Mouse (Mus musculus) embryonic facial prominence, embryonic 14.5 days (tissue): Measurements from ENCODE around the gene Glb1. TPM values are rescaled to one million over a fixed set of nuclear protein-coding genes. Genes with fewer than 3 reads are reported as not detected.

Experiments
- ATAC-seq: fragments of 200-750 bp; cut with Nextera tagmentation; 2 replicates; pipeline ENCODE4 v1.8.0; 2017; ENCODE audit warnings: low read depth, moderate number of reproducible peaks, moderate TSS enrichment
- DNase-seq: peaks from one replicate; pipeline ENCODE4 v3.0.0-alpha.2; 2015; ENCODE audit warnings: low spot score
- H3K27ac ChIP-seq: fragments of 300-500 bp; sonication (generic); replicated peaks from 2 replicates; pipeline ENCODE4 v1.5.1; 2014; ENCODE audit warnings: low read depth, mild to moderate bottlenecking, low read length, moderate library complexity
- H3K27me3 ChIP-seq: fragments of 300-500 bp; sonication (generic); replicated peaks from 2 replicates; pipeline ENCODE4 v1.6.1; 2014; ENCODE audit warnings: low read length; ENCODE audit not compliant: control insufficient read depth, insufficient read depth
- H3K36me3 ChIP-seq: fragments of 300-500 bp; sonication (generic); 2 replicates; pipeline ENCODE4 v1.6.1; 2014; ENCODE audit warnings: low read length, mixed read lengths; ENCODE audit not compliant: control insufficient read depth, insufficient read depth
- H3K4me1 ChIP-seq: fragments of 300-500 bp; sonication (generic); 2 replicates; pipeline ENCODE4 v1.6.1; 2014; ENCODE audit warnings: antibody characterized with exemption, low read length; ENCODE audit not compliant: control insufficient read depth, insufficient read depth
- H3K4me2 ChIP-seq: fragments of 300-500 bp; sonication (generic); 2 replicates; pipeline ENCODE4 v1.6.1; 2014; ENCODE audit warnings: low read depth, mild to moderate bottlenecking, low read length, moderate library complexity, mixed read lengths
- H3K4me3 ChIP-seq: fragments of 300-500 bp; sonication (generic); 2 replicates; pipeline ENCODE4 v1.5.1; 2014; ENCODE audit warnings: low read depth, mild to moderate bottlenecking, low read length
- H3K9ac ChIP-seq: fragments of 300-500 bp; sonication (generic); 2 replicates; pipeline ENCODE4 v1.6.1; 2014; ENCODE audit warnings: low read depth, mild to moderate bottlenecking, low read length, moderate library complexity, mixed read lengths
- H3K9me3 ChIP-seq: fragments of 300-500 bp; sonication (generic); 2 replicates; pipeline ENCODE4 v1.6.1; 2016; ENCODE audit warnings: low read length; ENCODE audit not compliant: control insufficient read depth
- WGBS: fragments of 180-500 bp; shearing (Covaris S2); extraction: QIAGEN DNeasy Blood & Tissue Kit; methylation state at CpG from one replicate; pipeline ENCODE4 v1.1.7; 2014; 5-methylcytosine and 5-hydroxymethylcytosine counted together
- polyA plus RNA-seq: library from polyadenylated mRNA; unstranded; fragments of >200 nt; fragmentation: Nextera tagmentation; extraction: Ambion mirVana; gene quantifications from 2 replicates; pipeline ENCODE4 v1.2.1, GENCODE M21; 2014

Glb1 gene
- polyA plus RNA-seq, 1 experiment from 2014 or later = 42.5 TPM

DNA sequence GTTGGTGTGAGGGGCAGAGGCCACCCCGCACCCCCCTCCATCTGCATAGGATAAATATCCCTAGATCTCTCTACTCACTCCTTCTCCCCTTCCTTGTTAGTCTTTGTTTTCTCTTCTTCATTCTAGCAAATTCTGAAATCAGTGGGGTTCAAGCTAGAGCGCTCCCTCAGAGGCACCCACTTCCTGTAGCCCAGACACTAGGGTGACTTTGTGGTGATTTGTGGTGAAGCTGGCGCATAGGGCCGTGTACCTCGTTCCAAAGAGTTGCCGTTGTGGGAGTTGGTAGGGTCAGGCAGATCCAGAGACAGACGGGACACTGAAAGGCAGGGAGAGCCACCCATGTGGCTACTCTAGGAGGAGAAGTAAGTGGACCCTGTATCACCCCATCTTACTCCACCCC, 61.7 kb downstream of the Glb1 start:
- H3K36me3 ChIP-seq = peaks cover 49% of the 10 kb centered on the region
- H3K9me3 ChIP-seq = no peaks in the 10 kb centered on the region
- H3K9ac ChIP-seq = no peak overlapping the region
- H3K27me3 ChIP-seq = no peaks in the 10 kb centered on the region
- H3K4me1 ChIP-seq = no peaks in the 10 kb centered on the region
- H3K4me3 ChIP-seq = no peak overlapping the region
- DNase-seq = no peak
- ATAC-seq = no peak
- no peak overlapping the region for H3K4me2 ChIP-seq
- 91% methylated on average over 7 of the region's 7 CpGs for WGBS
- H3K27ac ChIP-seq = no peak overlapping the region

DNA sequence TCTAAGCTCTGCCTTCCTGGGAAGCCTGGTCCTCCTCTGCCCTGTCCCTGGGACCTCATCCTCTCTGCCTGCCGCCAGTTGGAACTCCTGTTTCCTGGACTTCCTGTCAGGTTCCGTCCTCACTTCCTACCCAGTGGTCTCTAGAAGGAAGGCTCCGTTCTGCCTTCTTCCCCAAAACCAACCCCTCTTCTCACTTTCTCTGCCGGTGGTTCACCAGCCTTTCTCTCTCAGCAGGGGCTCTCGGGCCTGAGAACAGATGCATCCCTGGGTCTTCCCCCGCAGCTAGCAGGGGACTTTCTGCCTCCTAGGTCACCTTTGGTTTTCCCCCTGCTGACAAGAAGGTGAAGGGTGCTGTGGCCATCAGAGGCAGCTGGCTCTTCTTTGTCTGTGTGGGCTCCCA, 64.6 kb downstream of the Glb1 start:
- Histone ChIP-seq H3K9me3 (peaks cover 3% of the 10 kb centered on the region; the same call in 1 of the 2 replicates), H3K27me3 (no peaks in the 10 kb centered on the region), H3K4me3 (no peak overlapping the region), H3K9ac (no peak overlapping the region), H3K36me3 (peaks cover 37% of the 10 kb centered on the region), H3K4me1 (no peaks in the 10 kb centered on the region), H3K27ac (no peak overlapping the region), H3K4me2 (no peak overlapping the region)
- ATAC-seq = no peak
- DNase-seq = no peak
- 79% methylated on average over 6 of the region's 6 CpGs for WGBS

DNA sequence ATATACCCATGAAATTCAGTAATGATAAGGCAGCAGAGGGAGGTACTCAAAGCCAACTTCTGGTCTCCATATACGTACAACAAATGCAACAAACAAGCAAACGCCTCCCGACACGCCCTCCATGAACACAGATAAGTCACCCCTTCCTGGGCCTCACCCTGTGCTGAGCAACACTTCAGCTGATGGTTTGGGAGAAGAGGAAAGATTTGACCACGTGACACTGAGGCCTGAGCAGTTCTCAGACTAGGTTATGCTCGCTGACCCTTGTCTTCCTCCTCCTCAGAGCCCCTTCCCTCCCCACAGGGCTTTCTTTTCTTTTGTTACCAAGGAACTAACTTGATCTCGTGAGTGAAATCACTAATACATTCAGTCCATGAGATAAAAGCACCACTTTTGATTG, 66.0 kb downstream of the Glb1 start:
- DNase-seq (no peak), ATAC-seq (no peak)
- H3K9me3 ChIP-seq = peaks cover 3% of the 10 kb centered on the region; the same call in 1 of the 2 replicates
- H3K27me3 ChIP-seq = no peaks in the 10 kb centered on the region
- H3K9ac ChIP-seq = no peak overlapping the region
- peaks cover 30% of the 10 kb centered on the region for H3K36me3 ChIP-seq
- no peak overlapping the region for H3K4me2 ChIP-seq
- WGBS = 72% methylated on average over 7 of the region's 7 CpGs
- no peak overlapping the region for H3K27ac ChIP-seq
- H3K4me1 ChIP-seq = no peaks in the 10 kb centered on the region
- H3K4me3 ChIP-seq = no peak overlapping the region

DNA sequence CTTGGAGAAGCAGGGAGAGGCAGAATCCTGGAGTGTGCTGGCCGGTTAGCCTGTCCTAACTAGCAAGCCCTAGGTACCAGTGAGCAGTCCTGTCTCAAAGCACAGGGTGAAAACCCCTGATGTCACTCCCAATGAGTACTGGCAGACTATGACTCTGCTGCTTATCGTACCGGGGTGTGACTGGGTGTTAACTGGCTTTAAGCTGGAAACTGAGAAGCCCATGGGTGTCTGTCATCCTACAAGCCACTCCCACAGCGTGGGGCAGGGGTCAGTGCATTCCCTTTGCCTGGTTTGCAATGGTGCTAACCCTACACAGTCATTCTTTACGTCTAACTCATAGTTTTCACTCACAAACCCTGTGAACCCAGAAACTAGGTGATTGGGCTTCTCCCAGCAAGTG, 67.3 kb downstream of the Glb1 start:
- Histone ChIP-seq H3K36me3 (peaks cover 21% of the 10 kb centered on the region), H3K27ac (no peak overlapping the region), H3K4me2 (no peak overlapping the region), H3K4me3 (no peak overlapping the region), H3K9ac (no peak overlapping the region), H3K4me1 (no peaks in the 10 kb centered on the region), H3K27me3 (no peaks in the 10 kb centered on the region), H3K9me3 (peaks cover 3% of the 10 kb centered on the region; the same call in 1 of the 2 replicates)
- 81% methylated on average over 5 of the region's 5 CpGs for WGBS
- DNase-seq (no peak), ATAC-seq (no peak)

DNA sequence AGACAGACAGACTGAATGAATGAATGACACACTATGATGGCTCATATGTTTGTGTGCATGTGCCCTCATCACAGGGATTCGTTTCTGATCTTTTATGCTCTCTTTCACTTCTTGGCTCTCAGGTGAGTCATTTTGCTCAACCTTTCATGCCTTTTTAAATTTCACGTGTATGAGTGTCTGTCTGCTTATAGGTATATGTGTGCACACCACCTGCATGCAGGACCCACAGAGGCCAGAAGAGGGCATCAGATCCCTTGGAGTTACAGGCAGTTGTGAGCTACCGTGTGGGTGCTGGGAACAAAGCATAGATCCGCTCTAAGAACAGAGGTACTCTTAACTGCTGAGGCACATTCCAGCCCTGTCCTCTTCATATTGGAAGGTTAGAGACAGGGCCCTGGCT, 67.8 kb downstream of the Glb1 start:
- Histone ChIP-seq H3K9ac (no peak overlapping the region), H3K4me3 (no peak overlapping the region), H3K27me3 (no peaks in the 10 kb centered on the region), H3K27ac (no peak overlapping the region), H3K9me3 (peaks cover 3% of the 10 kb centered on the region; the same call in 1 of the 2 replicates), H3K4me1 (no peaks in the 10 kb centered on the region), H3K4me2 (no peak overlapping the region), H3K36me3 (peaks cover 20% of the 10 kb centered on the region)
- 92% methylated on average over 4 of the region's 4 CpGs for WGBS
- ATAC-seq (no peak), DNase-seq (no peak)

DNA sequence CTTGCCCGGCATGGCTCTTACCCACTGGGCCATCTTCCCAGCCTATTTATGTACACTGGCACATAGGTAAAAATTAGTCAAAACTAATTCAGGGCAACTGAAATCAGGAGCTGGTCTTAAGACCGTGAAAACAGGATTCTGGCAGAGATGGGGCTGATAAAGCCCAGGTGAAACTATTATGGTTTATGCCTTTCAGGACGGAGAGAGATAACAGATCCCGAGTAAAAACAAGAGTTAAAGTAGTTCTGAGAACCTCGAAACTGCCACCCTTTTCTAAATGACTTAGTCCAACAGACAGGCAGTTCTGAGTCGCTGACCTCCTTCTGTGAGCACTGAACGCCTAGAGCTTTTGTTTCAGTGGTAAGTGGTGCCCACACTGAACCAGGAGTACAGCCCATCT, 71.0 kb downstream of the Glb1 start:
- Histone ChIP-seq H3K4me3 (no peak overlapping the region), H3K9ac (no peak overlapping the region), H3K9me3 (peaks cover 3% of the 10 kb centered on the region; the same call in 1 of the 2 replicates), H3K4me1 (no peaks in the 10 kb centered on the region), H3K27me3 (no peaks in the 10 kb centered on the region), H3K4me2 (no peak overlapping the region), H3K27ac (no peak overlapping the region), H3K36me3 (peaks cover 4% of the 10 kb centered on the region; the same call in 1 of the 2 replicates)
- DNase-seq = no peak
- 73% methylated on average over 7 of the region's 7 CpGs for WGBS
- ATAC-seq = no peak

DNA sequence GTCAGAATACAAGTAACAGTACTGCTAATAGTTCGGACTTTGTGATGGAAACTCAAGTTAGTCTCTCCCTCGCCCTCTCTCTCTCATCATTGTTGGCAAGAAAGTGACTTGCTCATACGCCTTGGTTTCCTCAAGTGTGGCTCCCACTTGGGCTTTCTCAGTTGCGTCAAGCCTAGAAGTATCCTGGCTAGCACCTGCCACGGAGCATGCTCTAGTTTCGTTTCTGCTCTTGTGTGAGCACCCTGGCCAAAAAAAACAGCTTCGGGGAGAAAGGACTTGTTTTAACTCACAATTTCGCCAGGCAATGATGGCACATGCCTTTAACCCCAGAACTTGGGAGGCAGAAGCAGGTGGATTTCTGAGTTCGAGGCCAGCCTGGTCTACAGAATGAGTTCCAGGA, 76.1 kb downstream of the Glb1 start:
- Histone ChIP-seq H3K27ac (no peak overlapping the region), H3K4me2 (no peak overlapping the region), H3K36me3 (no peaks in the 10 kb centered on the region), H3K27me3 (no peaks in the 10 kb centered on the region), H3K9me3 (no peaks in the 10 kb centered on the region), H3K4me3 (no peak overlapping the region), H3K4me1 (no peaks in the 10 kb centered on the region), H3K9ac (no peak overlapping the region)
- DNase-seq = no peak
- no peak for ATAC-seq
- WGBS = 90% methylated on average over 9 of the region's 9 CpGs

DNA sequence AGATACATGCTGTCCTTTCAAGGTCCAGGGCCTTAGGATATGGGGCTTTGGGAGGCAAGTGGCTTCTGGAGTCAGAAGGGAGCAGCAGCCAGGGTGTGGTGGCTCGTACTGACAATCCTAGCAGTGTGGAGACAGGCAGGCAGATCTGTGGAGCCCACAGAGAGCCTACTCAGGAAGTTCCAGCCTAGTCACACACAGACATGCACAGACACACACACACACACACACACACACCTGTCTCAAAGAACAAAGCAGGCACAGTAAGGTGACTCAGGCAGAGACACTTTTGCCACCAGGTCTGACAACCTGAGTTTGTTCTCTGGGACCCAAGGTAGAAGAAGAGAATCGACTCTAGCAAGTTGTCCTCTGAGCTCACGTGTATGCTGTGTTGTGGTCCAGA, 80.1 kb downstream of the Glb1 start:
- Histone ChIP-seq H3K27me3 (no peaks in the 10 kb centered on the region), H3K4me1 (no peaks in the 10 kb centered on the region), H3K4me2 (no peak overlapping the region), H3K27ac (no peak overlapping the region), H3K36me3 (no peaks in the 10 kb centered on the region), H3K9me3 (no peaks in the 10 kb centered on the region), H3K4me3 (no peak overlapping the region), H3K9ac (no peak overlapping the region)
- ATAC-seq = no peak
- 69% methylated on average over 3 of the region's 3 CpGs for WGBS
- DNase-seq = no peak

DNA sequence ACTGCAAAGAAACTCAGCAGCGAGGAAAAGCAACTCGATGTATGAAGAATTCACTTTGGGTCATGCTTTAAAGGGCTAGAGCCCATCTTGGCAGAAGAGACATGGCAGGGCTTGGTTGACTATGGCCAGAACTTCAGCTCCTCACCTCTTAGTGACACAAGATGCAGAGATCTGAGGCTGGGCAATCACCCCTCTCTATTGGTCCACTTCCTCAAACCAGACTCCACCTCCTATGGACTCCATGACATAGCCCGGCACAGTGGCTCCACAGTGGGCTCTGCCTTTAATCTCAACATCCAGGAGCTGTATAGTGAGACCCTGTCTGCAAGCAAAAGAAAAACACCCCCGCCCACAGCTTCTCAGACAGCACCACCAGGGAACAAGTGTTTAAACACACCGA, 83.9 kb downstream of the Glb1 start:
- no peak overlapping the region for H3K9ac ChIP-seq
- no peak overlapping the region for H3K27ac ChIP-seq
- H3K4me2 ChIP-seq = no peak overlapping the region
- DNase-seq = no peak
- ATAC-seq = no peak
- H3K4me1 ChIP-seq = no peaks in the 10 kb centered on the region
- WGBS = 71% methylated on average over 5 of the region's 5 CpGs
- no peaks in the 10 kb centered on the region for H3K9me3 ChIP-seq
- H3K4me3 ChIP-seq = no peak overlapping the region
- no peaks in the 10 kb centered on the region for H3K27me3 ChIP-seq
- H3K36me3 ChIP-seq = no peaks in the 10 kb centered on the region
